Mouse (Mus musculus): ENCODE data around the gene Klhl41. TPM values are rescaled to one million over a fixed set of nuclear protein-coding genes. Genes with fewer than 3 reads are reported as not detected.
"Not testable (repeated sequence)": the region's sequence is repeated elsewhere in the genome, so short reads cannot be mapped to it uniquely, and the experiment has no call there.

Klhl41 gene
- total RNA-seq (2015; ENCODE audit: low replicate concordance) = not detected in 2 replicates
- not detected in 2 replicates for total RNA-seq (2017; ENCODE audit: low replicate concordance)

DNA sequence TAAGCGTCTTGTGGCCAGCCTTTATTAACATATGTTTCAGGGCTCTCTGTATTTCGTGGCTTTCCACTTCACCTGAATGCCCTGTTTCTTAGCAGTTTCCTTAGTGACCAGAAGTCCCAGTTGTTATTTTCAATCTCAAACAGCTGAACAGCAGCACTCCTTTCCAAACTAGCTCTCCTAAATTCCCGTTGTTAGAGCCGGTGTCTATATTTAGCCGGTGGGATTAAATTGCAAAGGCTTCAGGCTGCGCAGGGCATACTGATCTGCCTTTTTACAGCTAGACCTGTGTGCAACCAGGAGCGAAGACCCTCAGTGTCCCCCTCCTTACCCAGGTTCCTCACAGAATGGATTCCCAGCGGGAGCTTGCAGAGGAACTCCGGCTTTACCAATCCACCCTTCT lies at the start of gene Klhl41:
Klhl41 (plus strand) TSS at position 268 of the 400 bp plus-strand sequence.
- no peak for ATAC-seq (replicated peaks; ENCODE audit: low FRiP score, poor library complexity, severe bottlenecking)

GRCm38 (mm10) chr2:69629215-69629614 lies 40.7 kb upstream of the Klhl41 start:
- no peak for ATAC-seq (replicated peaks; ENCODE audit: low FRiP score, poor library complexity, severe bottlenecking)

- no peak for ATAC-seq (replicated peaks; ENCODE audit: low FRiP score, poor library complexity, severe bottlenecking)
Observed at GRCm38 (mm10) chr2:69629914-69630313, 40.0 kb upstream of the Klhl41 start.

GRCm38 (mm10) chr2:69630792-69631191 lies 39.1 kb upstream of the Klhl41 start:
- ATAC-seq (replicated peaks; ENCODE audit: low FRiP score, poor library complexity, severe bottlenecking) = no peak

GRCm38 (mm10) chr2:69631449-69631848 lies 38.5 kb upstream of the Klhl41 start:
- ATAC-seq (replicated peaks; ENCODE audit: low FRiP score, poor library complexity, severe bottlenecking) = no peak

- ATAC-seq (replicated peaks; ENCODE audit: low FRiP score, poor library complexity, severe bottlenecking) = peak; percentile 80
Observed at GRCm38 (mm10) chr2:69635064-69635701, 34.7 kb upstream of the Klhl41 start.

DNA sequence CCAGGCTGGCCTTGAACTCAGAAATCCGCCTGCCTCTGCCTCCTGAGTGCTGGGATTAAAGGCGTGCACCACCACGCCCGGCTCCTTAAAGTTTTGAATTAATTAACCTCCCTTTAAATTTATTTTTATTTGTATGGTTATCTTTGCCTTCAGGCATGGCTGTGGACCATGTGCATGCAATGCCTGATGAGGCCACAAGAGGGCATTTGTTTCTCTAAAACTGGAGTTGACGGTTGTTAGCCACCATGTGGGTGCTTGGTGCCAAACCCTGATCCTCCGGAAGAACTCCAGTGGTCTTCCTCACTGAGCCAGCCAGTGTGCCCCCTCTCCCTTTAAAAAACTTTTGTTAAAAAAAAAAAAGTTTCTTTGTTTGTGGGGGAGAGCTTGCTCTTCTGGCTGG lies 34.1 kb upstream of the Klhl41 start:
- ATAC-seq (replicated peaks; ENCODE audit: low FRiP score, poor library complexity, severe bottlenecking) = 0 out of 2 replicates have a peak, but pooled peaks have one; percentile 68

DNA sequence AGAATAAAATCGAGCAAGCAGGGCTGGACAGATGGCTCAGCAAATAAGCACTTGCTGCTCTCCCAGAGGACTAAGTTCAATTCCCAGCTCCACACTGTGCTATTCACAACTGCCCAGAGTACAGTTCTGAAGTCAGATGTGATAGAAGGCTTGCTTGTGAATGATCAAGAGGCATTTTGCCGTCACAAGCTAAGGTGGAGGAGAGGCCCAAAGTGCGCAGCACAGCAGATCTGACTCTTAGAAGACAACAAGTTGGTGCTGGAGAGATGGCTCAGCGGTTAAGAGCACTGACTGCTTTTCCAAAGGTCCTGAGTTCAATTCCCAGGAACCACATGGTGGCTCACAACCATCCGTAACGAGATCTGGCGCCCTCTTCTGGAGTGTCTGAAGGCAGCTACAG lies 31.9 kb upstream of the Klhl41 start:
- ATAC-seq (replicated peaks; ENCODE audit: low FRiP score, poor library complexity, severe bottlenecking) = not testable (repeated sequence)

DNA sequence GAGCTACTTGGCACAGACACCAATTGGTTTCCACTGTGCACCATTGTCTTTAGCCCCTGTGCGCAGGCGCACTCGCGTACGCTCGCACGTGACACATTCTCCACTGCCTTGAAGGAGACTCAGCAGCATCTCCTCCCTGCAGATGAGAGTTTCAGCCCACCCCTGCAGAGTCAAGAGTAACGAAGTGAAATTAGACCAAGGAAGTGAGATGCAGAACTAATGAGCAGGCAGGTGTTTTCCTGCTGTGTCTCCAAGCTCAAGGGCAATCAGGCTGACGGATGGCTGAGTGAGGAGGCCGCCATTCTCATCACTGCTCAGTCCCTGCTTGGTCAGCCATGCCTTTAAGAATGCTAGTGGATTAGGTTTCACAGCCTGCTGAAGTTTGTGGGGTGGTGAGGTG lies 29.8 kb upstream of the Klhl41 start:
- ATAC-seq (replicated peaks; ENCODE audit: low FRiP score, poor library complexity, severe bottlenecking) = no peak

GRCm38 (mm10) chr2:69644968-69645617 lies 24.8 kb upstream of the Klhl41 start:
- ATAC-seq (replicated peaks; ENCODE audit: low FRiP score, poor library complexity, severe bottlenecking) = no peak

DNA sequence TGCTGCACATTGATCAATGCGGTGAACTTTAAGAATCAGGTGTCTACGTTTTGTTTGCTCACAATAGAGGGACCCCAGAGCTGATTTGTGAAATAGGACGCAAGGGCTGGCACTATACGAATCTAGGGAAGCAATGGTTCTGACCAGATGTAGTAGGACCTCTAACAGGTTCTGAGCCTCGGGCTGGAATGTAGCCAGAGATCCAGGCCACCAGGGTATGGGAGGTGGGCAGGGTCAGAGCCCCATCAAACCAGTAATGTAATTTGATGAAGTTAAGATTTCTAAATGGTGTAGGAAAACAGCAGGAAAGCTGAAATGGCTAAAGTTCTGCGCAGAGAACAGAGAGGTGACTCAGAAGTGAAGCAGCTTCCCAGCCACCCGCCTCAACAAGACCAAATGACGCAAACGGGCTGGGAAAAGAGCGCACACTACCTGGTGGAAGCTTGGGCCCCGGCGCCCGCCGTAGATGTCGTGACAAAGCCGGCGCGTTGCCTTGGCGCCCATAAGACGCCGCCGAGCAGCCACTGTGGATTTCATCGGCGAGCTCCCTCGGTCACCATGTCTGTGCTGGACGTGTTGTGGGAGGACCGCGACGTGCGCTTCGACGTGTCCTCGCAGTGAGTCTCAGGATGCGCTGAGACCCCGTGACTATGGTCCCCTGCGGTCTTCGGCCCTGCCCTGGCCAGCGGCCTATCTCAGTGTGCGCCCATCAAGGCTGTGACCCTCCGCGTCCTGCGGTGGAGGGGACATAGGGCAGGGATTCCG lies 23.0 kb upstream of the Klhl41 start, which contains the start of gene Bbs5:
Bbs5 (plus strand) TSS at position 446 of the 765 bp plus-strand sequence.
- ATAC-seq (replicated peaks; ENCODE audit: low FRiP score, poor library complexity, severe bottlenecking) = peak; percentile 52

DNA sequence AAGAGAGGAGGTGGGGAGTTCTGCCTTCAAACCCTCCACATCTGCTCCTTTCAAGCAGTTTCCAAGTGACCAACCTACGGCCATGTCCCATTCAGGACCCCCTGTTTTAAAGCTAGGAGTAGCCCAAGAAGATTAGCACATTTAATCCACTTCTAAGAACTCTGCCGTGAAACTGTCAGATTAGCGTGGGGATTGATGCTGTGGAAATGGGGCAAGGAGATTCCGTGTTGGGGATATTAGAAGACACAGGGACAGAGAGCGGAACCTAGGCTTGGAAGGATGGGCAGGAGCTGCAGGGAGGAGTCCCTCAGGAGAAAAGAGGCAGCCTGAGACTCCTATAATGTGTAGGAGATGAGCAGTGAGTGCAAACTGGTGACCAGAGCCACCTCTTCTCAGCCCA lies 20.2 kb upstream of the Klhl41 start:
- no peak for ATAC-seq (replicated peaks; ENCODE audit: low FRiP score, poor library complexity, severe bottlenecking)

- no peak for ATAC-seq (replicated peaks; ENCODE audit: low FRiP score, poor library complexity, severe bottlenecking)
Observed at GRCm38 (mm10) chr2:69659326-69659725, 10.6 kb upstream of the Klhl41 start.

GRCm38 (mm10) chr2:69663827-69664476 lies 6.0 kb upstream of the Klhl41 start:
- no peak for ATAC-seq (replicated peaks; ENCODE audit: low FRiP score, poor library complexity, severe bottlenecking)

GRCm38 (mm10) chr2:69667656-69668055 lies 2.3 kb upstream of the Klhl41 start:
- ATAC-seq (replicated peaks; ENCODE audit: low FRiP score, poor library complexity, severe bottlenecking) = no peak

DNA sequence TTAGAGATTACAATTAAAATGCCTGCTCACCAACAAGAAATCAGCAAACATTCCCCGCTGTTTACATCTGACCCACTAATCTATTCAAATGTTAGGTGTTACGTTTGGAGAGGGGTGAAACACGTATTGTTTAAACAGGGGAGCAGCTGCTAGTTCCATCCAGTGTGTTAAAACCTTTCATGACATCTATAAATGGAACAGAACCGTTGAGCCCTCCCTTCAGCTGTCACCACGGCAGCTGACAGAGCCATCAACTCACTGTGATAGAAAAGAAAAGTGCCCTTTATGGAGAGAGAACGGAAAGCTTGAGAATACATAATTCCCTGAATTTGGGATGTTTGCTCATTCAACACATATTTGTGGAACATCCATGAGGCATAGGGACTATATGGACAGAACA lies 1.5 kb upstream of the Klhl41 start:
- ATAC-seq (replicated peaks; ENCODE audit: low FRiP score, poor library complexity, severe bottlenecking) = no peak

GRCm38 (mm10) chr2:69673723-69674122 lies 3.8 kb downstream of the Klhl41 start:
- ATAC-seq (replicated peaks; ENCODE audit: low FRiP score, poor library complexity, severe bottlenecking) = no peak

DNA sequence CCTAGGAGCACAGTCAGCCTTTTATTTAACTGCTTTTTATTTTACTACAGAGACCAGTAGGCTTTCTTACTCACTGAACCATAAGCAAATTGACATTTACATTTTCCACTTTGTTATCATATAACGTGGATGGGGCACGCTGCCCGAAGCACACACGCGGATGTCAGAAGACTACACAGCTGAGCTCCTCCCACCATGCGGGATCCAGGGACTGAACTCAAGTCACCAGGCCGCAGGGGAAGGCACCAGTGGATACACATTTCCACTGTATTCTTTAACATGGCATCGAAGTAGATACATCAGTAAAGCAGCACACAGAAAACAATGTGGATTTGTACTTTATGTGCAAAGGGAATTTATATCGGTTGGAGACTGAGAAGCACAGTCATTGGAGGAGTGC lies 5.3 kb downstream of the Klhl41 start:
- ATAC-seq (replicated peaks; ENCODE audit: low FRiP score, poor library complexity, severe bottlenecking) = no peak

DNA sequence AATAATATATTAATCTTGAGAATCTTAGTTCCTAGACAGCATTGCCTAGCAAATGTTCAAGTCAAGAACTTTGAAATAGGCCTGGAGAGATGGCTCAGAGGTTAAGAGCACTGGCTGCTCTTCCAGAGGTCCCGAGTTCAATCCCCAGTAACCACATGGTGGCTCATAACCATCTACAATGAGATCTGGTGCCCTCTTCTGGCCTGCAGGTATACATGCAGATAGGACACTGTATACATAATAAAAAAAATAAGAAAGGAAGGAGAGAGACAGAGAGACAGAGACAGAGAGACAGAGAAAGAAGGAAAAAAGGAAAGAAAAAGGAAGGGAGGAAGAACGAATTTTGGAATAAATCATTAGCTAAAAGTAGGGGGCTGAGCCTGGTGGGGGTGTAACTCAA lies 6.8 kb downstream of the Klhl41 start:
- no peak for ATAC-seq (replicated peaks; ENCODE audit: low FRiP score, poor library complexity, severe bottlenecking)

DNA sequence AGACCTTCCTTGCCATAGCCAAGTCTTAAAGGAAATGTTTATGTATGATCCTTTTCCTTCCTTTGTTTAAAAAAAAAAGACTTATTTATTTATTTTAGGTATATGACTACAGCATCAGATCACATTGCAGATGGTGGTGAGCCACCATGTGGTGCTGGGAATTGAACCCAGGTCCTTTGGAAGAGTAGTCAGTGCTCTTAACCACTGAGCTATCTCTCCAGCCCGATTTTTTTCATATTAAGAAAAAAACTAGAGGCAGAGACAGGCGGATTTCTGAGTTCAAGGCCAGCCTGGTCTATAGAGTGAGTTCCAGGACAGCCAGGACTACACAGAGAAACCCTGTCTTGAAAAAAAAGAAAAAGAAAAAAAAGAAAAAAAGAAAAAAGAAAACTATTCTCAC lies 7.3 kb downstream of the Klhl41 start:
- not testable (repeated sequence) for ATAC-seq (replicated peaks; ENCODE audit: low FRiP score, poor library complexity, severe bottlenecking)
